Mouse (Mus musculus): ENCODE data around the gene Shbg.
"Not testable (repeated sequence)": the region's sequence is repeated elsewhere in the genome, so short reads cannot be mapped to it uniquely, and the experiment has no call there.

The Shbg gene

DNA sequence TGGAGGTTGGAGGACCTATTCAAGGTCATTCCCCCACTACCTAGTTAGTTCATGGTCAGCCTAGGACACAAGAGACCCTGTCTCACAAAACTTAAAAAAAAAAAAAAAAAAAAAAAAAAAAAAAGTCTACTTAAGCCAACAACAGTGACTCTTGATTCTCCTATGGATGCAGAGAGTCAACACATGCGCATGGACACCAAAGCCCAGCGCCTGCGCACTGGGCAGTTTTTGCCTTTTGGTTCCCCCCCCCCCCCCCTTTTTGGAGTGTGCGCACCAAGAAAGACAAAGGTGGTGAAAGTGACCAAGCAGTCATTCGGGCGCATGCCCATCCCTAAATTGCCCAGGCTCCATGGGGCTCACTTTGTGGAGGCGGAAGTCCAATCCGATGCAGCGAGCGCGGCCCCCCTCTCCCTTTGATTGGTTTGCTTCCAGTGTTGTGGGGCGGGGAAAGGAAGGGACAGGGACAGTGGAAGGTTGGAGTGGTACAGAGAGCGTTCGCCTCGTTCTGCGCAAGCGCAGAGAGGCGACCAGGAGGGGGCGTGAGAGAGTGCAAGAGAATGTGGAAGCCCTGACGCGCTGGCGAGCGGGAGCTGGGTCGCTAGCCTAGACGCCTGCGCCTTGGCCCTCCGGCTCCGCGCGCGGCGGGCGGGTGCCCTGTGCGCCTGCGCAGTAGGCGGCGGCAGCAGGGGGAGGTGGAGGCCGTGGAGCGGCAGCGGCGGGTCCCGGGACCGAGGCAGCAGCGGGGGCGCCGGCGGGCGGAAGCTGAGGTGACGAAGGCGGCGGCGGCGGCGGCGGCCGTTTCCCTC is 14.8 kb upstream of the Shbg start, which contains the start of gene Fxr2:
Gene Fxr2, plus strand, starts transcription at position 707 of the 806 bp plus-strand sequence.
- DNase-seq (ENCODE audit: inconsistent ontology term) = peak; percentile 100

DNA sequence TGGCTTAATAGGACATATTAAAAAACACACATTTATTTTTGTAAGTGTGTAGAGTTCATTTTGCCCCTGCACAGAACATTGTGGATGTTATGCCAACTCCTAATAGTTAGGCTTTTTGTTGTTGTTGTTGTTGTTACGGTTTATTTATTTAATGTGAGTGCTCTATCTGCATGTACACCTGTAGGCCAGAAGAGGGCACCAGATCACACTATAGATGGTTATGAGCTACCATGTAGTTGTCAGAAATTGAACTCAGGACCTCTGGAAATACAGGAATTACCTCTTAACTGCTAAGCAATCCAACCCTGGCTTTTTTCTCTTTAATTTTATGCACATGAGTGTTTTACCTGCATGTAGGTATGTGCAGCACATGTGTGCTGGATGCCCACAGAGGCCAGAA is 12.1 kb upstream of the Shbg start:
- no peak for DNase-seq (ENCODE audit: inconsistent ontology term)

DNA sequence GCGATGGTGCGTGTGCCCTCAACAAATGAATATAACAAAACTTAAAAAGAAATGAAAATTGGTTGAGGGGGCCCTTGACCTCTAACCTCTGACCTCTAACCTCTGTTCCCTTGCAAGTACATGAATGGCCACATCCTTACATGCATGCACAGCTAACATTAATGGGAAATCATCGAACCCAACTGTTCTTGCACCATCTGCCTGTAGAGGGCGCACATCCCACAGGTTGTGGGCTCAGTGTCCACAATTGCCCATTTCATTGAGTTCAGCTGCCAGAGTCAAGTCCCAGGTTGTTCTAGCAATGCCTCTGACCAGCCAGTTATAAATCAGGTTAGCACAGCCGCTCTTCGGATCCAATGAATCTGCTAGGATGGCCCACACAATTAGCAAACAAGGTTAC is 10.6 kb upstream of the Shbg start:
- DNase-seq (ENCODE audit: inconsistent ontology term) = peak; percentile 70

DNA sequence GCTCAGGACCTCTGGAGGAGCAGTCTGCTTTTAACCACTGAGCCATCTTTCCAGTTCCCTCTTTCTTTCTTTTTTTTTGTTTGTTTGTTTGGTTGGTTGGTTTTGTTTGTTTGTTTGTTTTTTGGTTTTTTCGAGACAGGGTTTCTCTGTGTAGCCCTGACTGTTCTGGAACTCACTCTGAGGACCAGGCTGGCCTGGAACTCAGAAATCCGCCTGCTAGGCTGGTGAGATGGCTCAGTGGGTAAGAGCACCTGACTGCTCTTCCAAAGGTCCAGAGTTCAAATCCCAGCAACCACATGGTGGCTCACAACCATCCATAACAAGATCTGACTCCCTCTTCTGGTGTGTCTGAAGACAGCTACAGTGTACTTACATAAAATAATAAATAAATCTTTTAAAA is 6.6 kb upstream of the Shbg start:
- not testable (repeated sequence) for DNase-seq (ENCODE audit: inconsistent ontology term)

DNA sequence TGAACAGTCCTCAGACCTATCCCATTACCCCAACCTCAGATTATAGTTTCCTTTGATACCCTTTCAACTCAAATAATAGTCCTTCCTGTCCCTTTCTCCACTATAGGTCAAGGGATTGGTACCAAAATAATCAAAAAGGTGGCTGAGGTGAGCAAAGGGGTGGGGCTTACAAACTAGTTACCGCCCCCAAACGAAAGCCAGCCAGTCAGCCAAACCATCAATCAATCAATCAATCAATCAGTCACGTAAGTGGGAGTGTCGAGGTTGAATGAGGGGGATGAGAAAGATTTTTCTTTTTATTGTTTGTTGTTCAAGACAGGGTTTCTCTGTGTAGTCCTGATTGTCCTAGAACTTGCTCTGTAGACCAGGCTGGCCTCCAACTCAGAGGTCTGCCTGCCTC is 5.3 kb upstream of the Shbg start:
- DNase-seq (ENCODE audit: inconsistent ontology term) = no peak

DNA sequence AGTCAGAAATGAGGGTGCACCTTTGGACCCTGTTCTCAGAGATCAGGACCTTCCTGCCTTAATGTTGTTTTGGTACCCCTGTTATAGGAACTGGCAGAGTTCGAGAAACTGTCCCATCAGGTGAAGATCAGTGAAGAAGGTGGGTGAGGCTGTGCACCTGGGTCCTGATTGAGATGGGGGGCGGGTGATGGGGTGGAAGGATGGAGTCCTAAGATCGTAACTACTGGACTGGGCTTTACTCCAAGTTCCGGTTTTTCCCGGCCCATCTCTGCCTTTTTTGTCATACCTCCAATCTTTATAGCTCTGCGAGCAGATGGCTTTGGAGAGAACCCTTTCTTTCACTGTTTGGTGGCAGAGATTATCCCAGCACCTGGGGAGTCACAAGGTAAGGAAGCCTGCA is 4.7 kb upstream of the Shbg start:
- DNase-seq (ENCODE audit: inconsistent ontology term) = no peak

DNA sequence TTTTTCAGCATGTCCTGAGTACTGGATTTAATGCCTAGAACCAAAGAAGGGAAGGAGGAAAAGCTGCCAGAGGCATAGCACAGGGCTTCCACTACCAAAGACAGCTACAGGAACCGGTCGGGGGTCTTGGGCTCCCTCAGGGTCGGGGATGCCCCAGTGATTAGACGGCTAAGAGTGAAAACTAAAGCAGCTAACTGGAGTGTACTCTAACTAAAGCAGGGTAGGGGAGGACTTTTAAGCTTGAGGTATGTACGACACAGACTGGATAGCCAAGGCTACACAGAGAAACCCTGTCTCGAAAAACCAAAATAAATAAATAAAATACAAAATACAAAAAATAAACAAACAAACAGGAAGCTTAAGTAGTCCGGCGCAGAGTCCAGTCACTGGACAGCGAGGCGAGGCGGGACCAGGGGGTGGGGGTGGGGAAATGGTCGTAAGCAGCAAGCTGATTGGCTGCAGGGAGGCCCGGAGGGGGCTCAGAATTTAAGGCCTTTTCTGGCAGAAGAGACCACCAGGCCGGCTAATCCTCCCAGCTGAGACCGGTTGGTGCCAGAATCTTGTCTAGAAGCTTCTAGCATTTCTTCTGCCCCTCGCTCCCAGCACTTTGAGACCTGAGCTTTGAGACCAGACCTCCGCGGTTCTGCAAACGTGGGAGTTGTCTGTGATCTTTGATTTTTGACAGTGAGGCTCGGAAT is 4.0 kb upstream of the Shbg start, which contains the start of gene Sat2:
Gene Sat2, plus strand, starts transcription at position 454 of the 698 bp plus-strand sequence.
- peak; percentile 87 for DNase-seq (ENCODE audit: inconsistent ontology term)

DNA sequence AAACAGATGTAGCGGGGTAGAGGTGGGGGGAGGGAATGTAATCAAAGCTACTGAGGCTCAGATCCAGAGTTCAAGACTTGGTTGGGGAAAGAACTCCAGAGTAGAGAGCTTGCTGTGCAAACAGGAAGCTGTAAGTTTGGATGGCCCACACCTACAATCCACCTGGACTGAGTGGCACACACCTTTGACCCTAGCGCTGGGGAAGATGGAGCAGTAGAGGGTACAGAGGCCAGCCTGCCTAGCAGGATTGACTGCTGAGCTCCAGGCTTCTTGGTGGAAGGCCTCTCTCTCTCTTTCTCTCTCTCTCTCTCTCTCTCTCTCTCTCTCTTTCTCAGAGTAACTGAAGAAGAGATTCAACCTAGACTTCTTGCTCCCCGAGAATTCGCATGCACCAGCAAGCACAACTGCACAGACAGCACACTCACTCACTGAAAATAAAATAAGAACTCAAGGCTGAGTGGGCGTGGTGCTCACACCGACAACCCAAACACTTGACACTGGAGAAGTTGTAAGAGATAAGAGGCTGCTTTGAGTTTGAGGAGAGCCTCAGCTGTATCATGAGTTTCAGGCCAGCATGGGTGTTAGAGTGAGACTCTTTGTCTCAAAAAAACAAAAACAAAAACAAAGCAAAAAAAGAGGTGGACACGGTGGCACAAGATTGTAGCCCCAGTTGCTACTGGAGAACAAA is 2.8 kb upstream of the Shbg start:
- no peak for DNase-seq (ENCODE audit: inconsistent ontology term)

DNA sequence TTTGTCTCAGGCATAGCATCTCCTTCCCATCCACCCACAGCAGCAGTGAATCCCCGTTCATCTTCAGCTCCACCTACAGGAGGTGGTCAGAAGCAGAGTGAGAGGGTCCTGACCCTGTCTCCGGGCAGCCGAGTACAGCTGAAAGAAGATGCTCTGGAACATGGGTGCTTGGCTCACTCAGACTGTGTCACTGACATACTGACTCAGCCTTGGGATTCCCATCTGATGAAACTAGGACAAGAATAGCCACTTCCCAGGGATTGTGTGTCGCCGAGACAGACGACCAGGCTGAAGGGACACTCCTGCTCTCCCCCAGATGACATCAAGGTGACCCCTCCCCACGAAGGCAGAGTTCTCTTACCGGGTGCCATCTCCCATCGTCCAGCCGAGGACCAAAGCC is 924 bp downstream of the Shbg start:
- DNase-seq (ENCODE audit: inconsistent ontology term) = no peak

DNA sequence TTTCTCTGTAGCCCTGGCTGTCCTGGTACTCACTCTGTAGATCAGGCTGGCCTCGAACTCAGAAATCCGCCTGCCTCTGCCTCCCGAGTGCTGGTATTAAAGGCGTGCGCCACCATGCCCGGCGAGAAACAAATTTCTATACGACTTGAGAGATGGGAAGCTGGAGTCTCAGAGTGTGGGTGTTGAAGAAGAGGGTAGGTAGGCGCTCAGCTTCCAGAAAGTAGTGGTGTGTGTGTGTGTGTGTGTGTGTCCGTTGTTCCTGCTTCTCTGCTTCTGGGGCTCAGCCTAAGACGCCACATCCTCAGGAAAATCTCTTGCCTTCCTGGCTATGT is 3.5 kb downstream of the Shbg start:
- not testable (repeated sequence) for DNase-seq (ENCODE audit: inconsistent ontology term)

DNA sequence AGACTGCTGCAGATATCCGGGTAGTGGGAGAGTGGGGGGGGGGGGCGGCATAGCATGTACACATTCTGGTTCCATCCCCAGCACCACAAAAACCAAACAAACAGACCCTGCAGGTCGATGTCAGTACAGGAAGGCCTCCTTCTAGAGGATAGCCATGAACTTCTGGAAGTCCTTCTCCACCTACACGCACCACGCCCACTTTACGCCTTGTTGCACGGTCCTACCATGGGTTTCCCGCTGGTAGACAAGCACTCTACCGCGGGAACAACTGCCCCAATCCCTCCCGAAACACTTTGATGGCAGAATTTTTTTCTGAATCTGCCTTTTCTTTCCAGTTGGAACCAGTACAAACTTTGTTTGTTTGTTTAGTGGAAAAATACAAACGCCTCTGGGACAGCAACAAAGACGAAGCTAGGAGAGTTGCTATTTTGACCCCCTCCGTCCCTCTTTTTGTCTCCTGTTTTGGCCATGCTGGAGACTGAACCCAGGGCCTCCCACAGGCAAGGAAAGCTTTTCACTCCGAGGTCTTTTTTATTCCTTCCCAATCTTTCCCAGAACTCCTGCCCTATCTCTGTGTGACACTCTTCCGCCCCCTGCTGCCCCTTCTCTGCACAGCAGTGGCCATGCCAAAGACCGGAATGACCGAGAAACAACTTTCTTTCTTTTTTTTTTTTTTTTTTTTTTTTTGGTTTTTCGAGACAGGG is 4.0 kb downstream of the Shbg start:
- DNase-seq (ENCODE audit: inconsistent ontology term) = peak; percentile 74

DNA sequence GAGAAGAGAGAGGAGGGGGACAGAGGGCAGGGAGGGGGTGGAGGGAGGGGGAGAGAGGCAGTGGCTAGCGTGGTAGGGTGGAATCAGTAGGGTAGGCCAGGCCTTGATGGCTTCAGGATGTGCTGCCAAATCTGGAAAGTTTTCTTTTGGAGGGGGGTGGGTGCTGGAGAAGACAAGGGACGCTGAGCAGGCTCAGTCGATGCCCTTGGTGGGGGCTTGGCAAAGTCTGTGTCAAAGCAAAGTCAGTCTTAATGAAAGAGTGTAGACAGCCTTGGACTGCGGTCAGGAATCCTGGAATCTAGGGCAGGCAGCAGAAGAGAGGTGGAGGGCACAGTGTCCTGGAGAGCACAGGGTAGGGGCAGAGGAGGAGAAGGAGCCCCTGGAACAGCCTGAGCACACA is 6.8 kb downstream of the Shbg start:
- no peak for DNase-seq (ENCODE audit: inconsistent ontology term)

DNA sequence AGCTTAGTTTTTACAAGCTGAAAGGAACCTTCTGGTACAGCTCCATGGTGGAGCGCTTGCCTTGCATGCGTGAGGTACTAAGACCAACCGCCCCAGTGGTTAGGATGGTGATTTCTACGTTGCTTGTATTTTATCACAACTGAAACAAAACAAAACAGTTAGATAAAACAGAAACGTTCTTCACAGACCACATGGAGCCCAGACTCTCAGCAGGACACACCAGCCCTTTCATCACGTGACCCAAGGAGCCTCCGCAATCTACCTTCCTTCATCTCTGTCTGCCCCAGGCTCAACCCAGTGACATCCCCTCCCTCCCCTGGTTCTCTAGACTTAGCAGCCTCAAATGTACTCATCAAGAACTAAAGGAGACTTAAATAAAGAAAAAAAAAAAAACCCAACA is 8.3 kb downstream of the Shbg start:
- no peak for DNase-seq (ENCODE audit: inconsistent ontology term)

DNA sequence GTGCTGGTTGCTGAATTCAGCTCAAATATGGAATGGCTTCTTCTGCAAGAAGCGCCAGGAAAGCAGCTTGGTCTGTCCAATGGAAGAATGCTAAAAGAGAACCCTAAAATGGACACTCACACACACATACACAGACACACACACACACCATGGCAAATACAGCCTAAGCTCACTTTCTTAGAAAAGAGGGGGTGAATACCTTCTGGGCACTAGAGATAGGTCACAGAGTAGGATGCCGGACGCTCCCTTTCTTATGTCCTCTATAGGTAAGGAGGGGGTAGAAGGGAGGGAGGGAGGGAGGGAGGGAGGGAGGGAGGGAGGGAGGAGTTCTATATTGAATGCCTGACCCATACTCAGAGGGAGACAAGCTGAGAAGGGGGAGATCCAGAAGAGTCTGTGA is 9.2 kb downstream of the Shbg start:
- DNase-seq (ENCODE audit: inconsistent ontology term) = no peak

DNA sequence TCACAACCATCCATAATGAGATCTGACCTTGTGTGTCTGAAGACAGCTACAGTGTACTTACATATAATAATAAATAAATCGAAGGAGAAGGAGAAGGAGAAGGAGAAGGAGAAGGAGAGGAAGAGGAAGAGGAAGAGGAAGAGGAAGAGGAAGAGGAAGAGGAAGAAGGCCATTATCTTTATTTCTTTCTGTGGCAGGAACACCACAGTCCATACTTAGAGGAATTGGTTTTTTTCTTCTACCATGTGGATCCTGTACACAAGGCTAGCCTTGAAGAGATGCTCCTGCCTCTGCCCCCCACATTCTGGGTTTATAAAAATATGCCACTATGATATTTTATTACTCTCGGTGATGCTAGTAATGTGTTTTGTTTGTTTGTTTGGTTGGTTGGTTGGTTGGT is 10.9 kb downstream of the Shbg start:
- DNase-seq (ENCODE audit: inconsistent ontology term) = no peak

DNA sequence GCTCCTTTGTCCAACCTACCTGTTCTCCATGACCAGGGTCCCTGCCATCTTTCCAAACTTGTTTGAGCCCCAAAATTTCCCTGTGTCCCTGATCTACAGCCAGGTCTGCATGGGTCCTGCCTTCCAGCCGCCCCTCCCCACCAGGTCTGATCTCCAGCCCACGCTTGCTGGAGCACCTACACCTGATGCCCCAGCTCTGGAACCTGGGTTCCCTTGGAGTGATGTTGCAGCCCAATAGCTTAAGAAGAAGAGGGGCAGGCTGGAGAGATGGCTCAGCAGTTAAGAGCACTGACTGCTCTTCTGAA is 11.3 kb downstream of the Shbg start:
- no peak for DNase-seq (ENCODE audit: inconsistent ontology term)

DNA sequence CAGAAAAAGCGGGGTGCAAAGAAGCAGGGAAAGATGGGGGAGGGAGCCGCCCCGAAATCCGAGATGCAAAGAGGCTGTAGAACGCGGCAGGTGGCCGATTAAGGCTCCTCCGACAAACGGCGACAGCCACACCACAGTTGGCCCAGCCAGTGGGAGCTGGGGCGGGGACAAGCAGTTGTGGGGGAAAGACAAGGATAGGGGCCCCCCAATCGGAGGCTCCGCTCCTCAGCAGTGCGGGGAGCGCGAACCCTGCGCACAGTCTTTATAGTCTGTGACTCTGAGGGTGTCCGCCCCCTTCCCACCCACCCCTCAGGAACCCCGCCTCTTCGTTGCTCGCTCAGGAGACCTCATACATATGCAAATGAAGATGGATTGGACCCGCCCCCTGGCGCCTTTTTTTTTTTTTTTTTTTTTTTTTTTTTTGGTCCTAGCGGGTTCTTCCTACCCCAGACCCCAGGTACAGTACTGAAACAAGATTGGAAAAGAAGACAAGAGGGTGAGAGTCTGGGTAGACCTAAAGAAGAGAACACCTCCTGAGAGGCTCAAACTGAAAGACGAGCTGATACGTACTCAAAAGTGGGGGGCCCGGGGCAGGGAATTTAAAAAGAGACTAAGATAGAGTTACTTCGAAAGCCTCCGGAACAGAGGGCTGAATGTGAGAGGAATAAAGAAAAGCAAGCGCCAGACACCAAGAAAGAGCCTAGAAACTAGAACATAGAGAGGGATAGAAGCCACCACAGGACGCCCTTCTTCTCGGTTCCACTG is 11.8 kb downstream of the Shbg start, which contains the start of gene Atp1b2:
Gene Atp1b2, minus strand, starts transcription at position 217 of the 765 bp plus-strand sequence.
- peak; percentile 90 for DNase-seq (ENCODE audit: inconsistent ontology term)

DNA sequence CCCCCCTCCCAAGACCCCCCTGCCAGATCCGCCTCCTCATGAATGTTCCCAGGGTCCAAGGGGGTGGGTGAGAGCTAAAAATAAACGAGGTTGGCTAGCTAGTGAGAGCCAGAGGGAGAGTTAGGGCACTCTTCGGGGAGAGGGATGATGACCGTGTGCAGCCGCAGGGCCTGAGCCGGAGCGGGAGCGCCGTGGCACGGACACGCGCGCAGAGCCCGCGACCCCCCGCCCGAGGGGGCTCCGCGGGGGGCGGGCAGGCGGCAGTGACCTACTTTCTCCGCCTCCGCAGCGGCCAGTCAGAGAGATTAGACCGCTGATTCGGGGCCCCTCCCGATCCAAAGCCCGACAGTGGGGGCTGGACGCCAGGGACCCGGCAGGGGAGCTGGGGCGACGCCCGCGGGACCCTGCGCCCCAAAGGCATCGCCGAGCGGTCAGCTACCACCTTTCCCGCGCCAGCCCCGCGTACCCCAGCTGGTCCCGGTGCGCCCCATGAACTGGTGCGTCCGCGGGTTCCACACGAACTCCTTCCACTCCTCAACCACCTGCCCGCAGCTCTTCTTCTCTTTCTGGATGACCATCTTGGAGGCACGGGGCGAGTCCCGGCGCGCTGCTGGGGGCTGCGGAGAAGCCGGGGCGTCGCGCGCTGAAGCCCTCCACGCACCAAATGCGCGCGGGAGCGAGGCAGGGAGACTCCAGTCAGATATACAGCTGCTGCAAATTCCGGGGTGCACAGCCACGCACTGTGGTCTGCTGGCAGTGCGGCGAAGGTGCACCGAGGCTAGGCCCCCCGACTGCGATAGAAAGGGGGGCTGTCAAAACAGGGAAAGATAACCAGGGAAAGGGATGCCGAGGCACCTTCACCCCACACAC is 12.7 kb downstream of the Shbg start:
- DNase-seq (ENCODE audit: inconsistent ontology term) = peak; percentile 43

DNA sequence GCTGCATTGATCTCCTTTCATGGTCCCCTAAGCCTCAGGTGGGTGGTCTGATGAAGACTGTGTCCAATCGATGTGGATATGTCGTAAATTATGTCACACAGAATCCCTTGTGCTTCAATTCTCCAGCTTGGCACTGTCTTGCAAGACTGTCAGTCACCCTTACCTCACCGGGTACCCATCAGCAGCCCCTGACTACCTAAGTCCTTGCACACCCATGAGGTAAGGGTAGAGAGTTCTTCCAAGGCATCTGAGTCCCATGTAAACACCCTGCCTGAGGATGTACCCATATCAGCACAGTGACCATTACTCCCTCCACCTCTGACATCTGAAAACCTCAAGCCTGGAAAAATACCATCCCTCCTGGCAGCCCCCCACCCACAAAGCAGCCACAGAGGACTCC is 13.4 kb downstream of the Shbg start:
- no peak for DNase-seq (ENCODE audit: inconsistent ontology term)

DNA sequence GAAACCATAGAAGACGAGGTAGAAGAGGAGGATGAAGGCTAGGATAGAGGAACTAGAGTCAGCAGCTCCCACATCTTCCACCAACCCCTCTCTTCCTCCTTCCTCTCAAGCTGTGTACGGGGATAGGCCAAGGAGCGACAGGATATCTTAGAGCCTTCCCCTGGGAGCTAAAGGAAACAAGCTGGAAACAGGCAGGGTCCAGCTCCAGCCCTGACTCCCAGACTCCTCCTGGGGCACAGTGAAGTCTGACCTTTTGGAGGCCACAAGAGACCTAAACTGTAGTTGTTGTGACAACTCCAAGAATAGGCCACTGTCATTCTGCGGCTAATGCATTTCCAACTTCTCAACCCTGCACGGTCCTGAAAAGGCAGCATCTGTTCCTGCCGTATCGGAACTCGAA is 14.2 kb downstream of the Shbg start:
- DNase-seq (ENCODE audit: inconsistent ontology term) = no peak

All from Muller cell, postnatal 12 days (primary cell).